Mouse (Mus musculus): ENCODE measurements around the gene Icosl. TPM values are rescaled to one million over a fixed set of nuclear protein-coding genes. Genes with fewer than 3 reads are reported as not detected.

Gene Icosl
- polyA plus RNA-seq, 1 experiment = 9.7 TPM

- no peak overlapping the region for H3K27ac ChIP-seq (ENCODE audit: insufficient read depth, low read depth, low read length)
- no peaks in the 10 kb centered on the region for H3K36me3 ChIP-seq (ENCODE audit: control insufficient read depth, insufficient read depth, low read length)
- H3K27me3 ChIP-seq (ENCODE audit: control insufficient read depth, insufficient read depth, low read length) = no peaks in the 10 kb centered on the region
- 60% methylated on average over 11 of the region's 11 CpGs for WGBS
- no peak overlapping the region for H3K4me3 ChIP-seq (ENCODE audit: low read depth, low read length)
- H3K4me1 ChIP-seq (ENCODE audit: control insufficient read depth, insufficient read depth, insufficient read length, low read length) = no peaks in the 10 kb centered on the region
- TF ChIP-seq CTCF (IDR thresholded peaks at IDR 0.05; ENCODE audit: extremely low read depth, insufficient read length, insufficient replicate concordance, low read depth, low read length) (no peak), POLR2A (IDR thresholded peaks at IDR 0.05; ENCODE audit: low read depth, low read length) (no peak)
Observed at GRCm38 (mm10) chr10:78049519-78050035, 19.5 kb upstream of the Icosl start.

GRCm38 (mm10) chr10:78054633-78055565, 14.2 kb upstream of the Icosl start:
- H3K4me3 ChIP-seq (ENCODE audit: low read depth, low read length) = no peak overlapping the region
- H3K27me3 ChIP-seq (ENCODE audit: control insufficient read depth, insufficient read depth, low read length) = no peaks in the 10 kb centered on the region
- WGBS = 74% methylated on average over 19 of the region's 19 CpGs
- H3K36me3 ChIP-seq (ENCODE audit: control insufficient read depth, insufficient read depth, low read length) = no peaks in the 10 kb centered on the region
- 0 out of 2 replicates have a peak overlapping the region, but pooled peaks have one; percentile 15 for H3K27ac ChIP-seq (ENCODE audit: insufficient read depth, low read depth, low read length)
- TF ChIP-seq POLR2A (IDR thresholded peaks at IDR 0.05; ENCODE audit: low read depth, low read length) = no peak
- no peak for TF ChIP-seq CTCF (IDR thresholded peaks at IDR 0.05; ENCODE audit: extremely low read depth, insufficient read length, insufficient replicate concordance, low read depth, low read length)
- no peaks in the 10 kb centered on the region for H3K4me1 ChIP-seq (ENCODE audit: control insufficient read depth, insufficient read depth, insufficient read length, low read length)

GRCm38 (mm10) chr10:78057056-78057455, 12.0 kb upstream of the Icosl start:
- H3K27me3 ChIP-seq (ENCODE audit: control insufficient read depth, insufficient read depth, low read length) = no peaks in the 10 kb centered on the region
- no peaks in the 10 kb centered on the region for H3K36me3 ChIP-seq (ENCODE audit: control insufficient read depth, insufficient read depth, low read length)
- no peak overlapping the region for H3K4me3 ChIP-seq (ENCODE audit: low read depth, low read length)
- H3K4me1 ChIP-seq (ENCODE audit: control insufficient read depth, insufficient read depth, insufficient read length, low read length) = no peaks in the 10 kb centered on the region
- TF ChIP-seq POLR2A (IDR thresholded peaks at IDR 0.05; ENCODE audit: low read depth, low read length) (no peak), CTCF (IDR thresholded peaks at IDR 0.05; ENCODE audit: extremely low read depth, insufficient read length, insufficient replicate concordance, low read depth, low read length) (no peak)
- 82% methylated on average over 8 of the region's 8 CpGs for WGBS
- H3K27ac ChIP-seq (ENCODE audit: insufficient read depth, low read depth, low read length) = no peak overlapping the region

- Histone ChIP-seq H3K36me3 (ENCODE audit: control insufficient read depth, insufficient read depth, low read length) (no peaks in the 10 kb centered on the region), H3K4me3 (ENCODE audit: low read depth, low read length) (no peak overlapping the region), H3K4me1 (ENCODE audit: control insufficient read depth, insufficient read depth, insufficient read length, low read length) (no peaks in the 10 kb centered on the region), H3K27me3 (ENCODE audit: control insufficient read depth, insufficient read depth, low read length) (no peaks in the 10 kb centered on the region), H3K27ac (ENCODE audit: insufficient read depth, low read depth, low read length) (no peak overlapping the region)
- no peak for TF ChIP-seq POLR2A (IDR thresholded peaks at IDR 0.05; ENCODE audit: low read depth, low read length)
- no peak for TF ChIP-seq CTCF (IDR thresholded peaks at IDR 0.05; ENCODE audit: extremely low read depth, insufficient read length, insufficient replicate concordance, low read depth, low read length)
- 73% methylated on average over 9 of the region's 9 CpGs for WGBS
Observed at GRCm38 (mm10) chr10:78063122-78063521, 6.0 kb upstream of the Icosl start.

- no peak overlapping the region for H3K4me3 ChIP-seq (ENCODE audit: low read depth, low read length)
- peaks cover 5% of the 10 kb centered on the region; the same call in 1 of the 2 replicates for H3K4me1 ChIP-seq (ENCODE audit: control insufficient read depth, insufficient read depth, insufficient read length, low read length)
- peaks cover 6% of the 10 kb centered on the region; the same call in 1 of the 2 replicates for H3K36me3 ChIP-seq (ENCODE audit: control insufficient read depth, insufficient read depth, low read length)
- TF ChIP-seq POLR2A (IDR thresholded peaks at IDR 0.05; ENCODE audit: low read depth, low read length) (no peak), CTCF (IDR thresholded peaks at IDR 0.05; ENCODE audit: extremely low read depth, insufficient read length, insufficient replicate concordance, low read depth, low read length) (no peak)
- no peaks in the 10 kb centered on the region for H3K27me3 ChIP-seq (ENCODE audit: control insufficient read depth, insufficient read depth, low read length)
- H3K27ac ChIP-seq (ENCODE audit: insufficient read depth, low read depth, low read length) = no peak overlapping the region
- 39% methylated on average over 4 of the region's 4 CpGs for WGBS
Observed at GRCm38 (mm10) chr10:78067226-78067625, 1.9 kb upstream of the Icosl start.

GRCm38 (mm10) chr10:78068541-78068940, 561 bp upstream of the Icosl start:
- Histone ChIP-seq H3K4me3 (ENCODE audit: low read depth, low read length) (peak overlapping the region; percentile 69), H3K27me3 (ENCODE audit: control insufficient read depth, insufficient read depth, low read length) (no peaks in the 10 kb centered on the region), H3K27ac (ENCODE audit: insufficient read depth, low read depth, low read length) (no peak overlapping the region), H3K4me1 (ENCODE audit: control insufficient read depth, insufficient read depth, insufficient read length, low read length) (peaks cover 5% of the 10 kb centered on the region; the same call in 1 of the 2 replicates), H3K36me3 (ENCODE audit: control insufficient read depth, insufficient read depth, low read length) (peaks cover 10% of the 10 kb centered on the region; the same call in 1 of the 2 replicates)
- 21% methylated on average over 11 of the region's 11 CpGs for WGBS
- TF ChIP-seq POLR2A (IDR thresholded peaks at IDR 0.05; ENCODE audit: low read depth, low read length) (no peak), CTCF (IDR thresholded peaks at IDR 0.05; ENCODE audit: extremely low read depth, insufficient read length, insufficient replicate concordance, low read depth, low read length) (no peak)

GRCm38 (mm10) chr10:78074151-78074550, 5.0 kb downstream of the Icosl start:
- H3K27ac ChIP-seq (ENCODE audit: insufficient read depth, low read depth, low read length) = no peak overlapping the region
- TF ChIP-seq POLR2A (IDR thresholded peaks at IDR 0.05; ENCODE audit: low read depth, low read length) (no peak), CTCF (IDR thresholded peaks at IDR 0.05; ENCODE audit: extremely low read depth, insufficient read length, insufficient replicate concordance, low read depth, low read length) (no peak)
- H3K4me1 ChIP-seq (ENCODE audit: control insufficient read depth, insufficient read depth, insufficient read length, low read length) = peaks cover 5% of the 10 kb centered on the region; the same call in 1 of the 2 replicates
- WGBS = 90% methylated on average over 4 of the region's 4 CpGs
- no peaks in the 10 kb centered on the region for H3K27me3 ChIP-seq (ENCODE audit: control insufficient read depth, insufficient read depth, low read length)
- peaks cover 37% of the 10 kb centered on the region; the same call in 1 of the 2 replicates for H3K36me3 ChIP-seq (ENCODE audit: control insufficient read depth, insufficient read depth, low read length)
- H3K4me3 ChIP-seq (ENCODE audit: low read depth, low read length) = no peak overlapping the region

All from small intestine, adult 2 months (tissue).